Mouse (Mus musculus) spleen, adult 2 months (tissue): ENCODE data around the gene Tmcc1. TPM values are rescaled to one million over a fixed set of nuclear protein-coding genes. Genes with fewer than 3 reads are reported as not detected.

ENCODE experiments used
- DNase-seq, 2 experiments: peaks; one replicate each; pipeline versions ENCODE4 v3.0.0 to v3.0.0-alpha.2; 2012 to 2021; ENCODE audit warnings: low spot score in 2 of 2, low read depth in 1 of 2
- H3K27ac ChIP-seq: fragments of 200-500 bp; 2 replicates; pipeline ENCODE4 v1.5.1; 2012; ENCODE audit warnings: low read length, inconsistent platforms; ENCODE audit not compliant: insufficient read depth
- H3K27me3 ChIP-seq: fragments of 200-500 bp; 2 replicates; pipeline ENCODE4 v1.6.1; 2012; ENCODE audit warnings: mild to moderate bottlenecking, moderate library complexity, low read length, inconsistent platforms; ENCODE audit not compliant: control insufficient read depth, insufficient read depth
- H3K36me3 ChIP-seq: fragments of 200-500 bp; 2 replicates; pipeline ENCODE4 v1.6.1; 2012; ENCODE audit warnings: mild to moderate bottlenecking, low read length, inconsistent platforms; ENCODE audit not compliant: control insufficient read depth, insufficient read depth
- H3K4me1 ChIP-seq: fragments of 200-500 bp; 2 replicates; pipeline ENCODE4 v1.6.1; 2011; ENCODE audit warnings: inconsistent platforms; ENCODE audit not compliant: control insufficient read depth, insufficient read depth, insufficient read length
- H3K4me3 ChIP-seq: fragments of 200-500 bp; 2 replicates; pipeline ENCODE4 v1.5.1; 2011; ENCODE audit warnings: mild to moderate bottlenecking, inconsistent platforms; ENCODE audit not compliant: insufficient read depth, insufficient read length; ENCODE audit errors: extremely low read depth
- CTCF ChIP-seq: fragments of 200-500 bp; IDR thresholded peaks from 2 replicates; pipeline ENCODE4 v1.5.1; 2011; ENCODE audit warnings: mild to moderate bottlenecking, inconsistent platforms; ENCODE audit not compliant: insufficient read depth, insufficient read length, insufficient replicate concordance; ENCODE audit errors: extremely low read depth
- POLR2A ChIP-seq: fragments of 200-500 bp; IDR thresholded peaks from 2 replicates; pipeline ENCODE4 v1.6.1; 2011; ENCODE audit warnings: low read depth, low read length, inconsistent platforms
- WGBS: fragments of 180-500 bp; shearing (Covaris S2); methylation state at CpG from one replicate; pipeline ENCODE4 v1.1.7; 2018; 5-methylcytosine and 5-hydroxymethylcytosine counted together
- polyA plus RNA-seq: library from polyadenylated mRNA; depleted of rRNA; stranded (reverse); fragments of >200 nt; gene quantifications from 2 replicates; pipeline ENCODE4 v1.2.3, GENCODE M21; 2012

Gene Tmcc1
- polyA plus RNA-seq, 1 experiment: 7.6 TPM

- Histone ChIP-seq H3K4me3 (no peak overlapping the region), H3K27ac (peak overlapping the region; percentile 44; the same call in 1 of the 2 replicates), H3K27me3 (no peaks in the 10 kb centered on the region), H3K36me3 (no peaks in the 10 kb centered on the region), H3K4me1 (peaks cover 33% of the 10 kb centered on the region; the same call in 1 of the 2 replicates)
- 48% methylated on average over 12 of the region's 12 CpGs for WGBS
- DNase-seq: no peak
- no peak for TF ChIP-seq POLR2A
- no peak for TF ChIP-seq CTCF
Observed at GRCm38 (mm10) chr6:115986472-115987095, 206.7 kb downstream of the Tmcc1 start.

- TF ChIP-seq CTCF (no peak), POLR2A (no peak)
- H3K4me3 ChIP-seq: no peak overlapping the region
- DNase-seq: no peak
- WGBS: 77% methylated on average over 9 of the region's 9 CpGs
- peaks cover 33% of the 10 kb centered on the region; the same call in 1 of the 2 replicates for H3K4me1 ChIP-seq
- no peaks in the 10 kb centered on the region for H3K27me3 ChIP-seq
- no peaks in the 10 kb centered on the region for H3K36me3 ChIP-seq
- H3K27ac ChIP-seq: no peak overlapping the region
Observed at GRCm38 (mm10) chr6:115985622-115986021, 207.7 kb downstream of the Tmcc1 start.

DNA sequence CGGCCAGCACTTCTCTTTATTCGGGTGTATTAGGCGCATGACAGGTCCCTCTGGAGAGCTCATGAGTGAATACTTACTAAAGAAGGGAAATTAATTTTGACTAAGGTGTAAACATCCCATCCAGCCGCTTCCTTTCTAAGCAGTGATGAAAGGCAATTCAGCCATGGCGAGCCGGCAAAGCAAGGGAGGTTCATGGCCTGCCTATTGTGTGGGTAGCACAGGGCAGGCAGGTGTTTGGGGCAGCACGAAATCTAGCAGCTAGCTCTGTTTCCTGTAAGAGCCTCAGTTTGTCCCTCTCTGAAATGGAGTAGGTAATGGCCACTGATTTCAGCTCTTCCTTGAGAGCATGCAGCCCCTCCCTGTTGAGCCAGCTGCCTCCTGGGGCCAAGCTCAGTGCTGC, 208.7 kb downstream of the Tmcc1 start:
- TF ChIP-seq POLR2A (no peak), CTCF (no peak)
- Histone ChIP-seq H3K27ac (no peak overlapping the region), H3K4me3 (no peak overlapping the region), H3K27me3 (no peaks in the 10 kb centered on the region), H3K36me3 (no peaks in the 10 kb centered on the region), H3K4me1 (peaks cover 29% of the 10 kb centered on the region; the same call in 1 of the 2 replicates)
- no peak for DNase-seq
- 68% methylated on average over 7 of the region's 7 CpGs for WGBS

GRCm38 (mm10) chr6:115983306-115984038, 209.8 kb downstream of the Tmcc1 start:
- no peak for DNase-seq
- Histone ChIP-seq H3K4me3 (no peak overlapping the region), H3K27ac (peak overlapping the region; percentile 42), H3K27me3 (no peaks in the 10 kb centered on the region), H3K36me3 (no peaks in the 10 kb centered on the region), H3K4me1 (peaks cover 23% of the 10 kb centered on the region; the same call in 1 of the 2 replicates)
- no peak for TF ChIP-seq POLR2A
- no peak for TF ChIP-seq CTCF
- WGBS: 86% methylated on average over 12 of the region's 12 CpGs

DNA sequence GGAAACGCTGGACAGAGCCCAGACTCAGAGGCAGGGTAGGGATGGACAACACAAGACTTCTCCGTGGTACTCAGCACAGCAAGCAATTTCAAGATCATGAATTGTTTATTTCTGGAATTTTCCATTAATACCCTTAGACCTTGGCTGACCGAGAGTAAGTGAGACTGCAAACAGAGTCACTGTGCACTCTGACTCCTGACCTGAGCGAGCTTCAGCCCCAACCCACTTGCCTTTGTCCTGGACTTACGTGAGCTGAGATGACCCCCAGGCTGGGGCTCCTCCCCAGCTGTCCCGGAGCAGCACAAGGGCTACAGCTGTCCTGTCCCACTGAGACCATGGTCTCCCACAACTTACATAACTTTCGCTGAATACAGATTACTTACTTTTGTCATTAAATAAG, 210.4 kb downstream of the Tmcc1 start:
- WGBS: 78% methylated on average over 7 of the region's 7 CpGs
- H3K27ac ChIP-seq: peak overlapping the region; percentile 42

GRCm38 (mm10) chr6:115978596-115978995, 214.7 kb downstream of the Tmcc1 start:
- Histone ChIP-seq H3K4me3 (no peak overlapping the region), H3K4me1 (no peaks in the 10 kb centered on the region), H3K36me3 (no peaks in the 10 kb centered on the region), H3K27ac (no peak overlapping the region), H3K27me3 (no peaks in the 10 kb centered on the region)
- TF ChIP-seq CTCF (no peak), POLR2A (no peak)
- DNase-seq: no peak
- WGBS: 95% methylated on average over 8 of the region's 8 CpGs

More for the DNA sequence above, 210.4 kb downstream of the Tmcc1 start:
- Histone ChIP-seq H3K4me1 (peaks cover 23% of the 10 kb centered on the region; the same call in 1 of the 2 replicates), H3K4me3 (no peak overlapping the region), H3K36me3 (no peaks in the 10 kb centered on the region), H3K27me3 (no peaks in the 10 kb centered on the region)
- DNase-seq: no peak
- no peak for TF ChIP-seq CTCF
- no peak for TF ChIP-seq POLR2A

DNA sequence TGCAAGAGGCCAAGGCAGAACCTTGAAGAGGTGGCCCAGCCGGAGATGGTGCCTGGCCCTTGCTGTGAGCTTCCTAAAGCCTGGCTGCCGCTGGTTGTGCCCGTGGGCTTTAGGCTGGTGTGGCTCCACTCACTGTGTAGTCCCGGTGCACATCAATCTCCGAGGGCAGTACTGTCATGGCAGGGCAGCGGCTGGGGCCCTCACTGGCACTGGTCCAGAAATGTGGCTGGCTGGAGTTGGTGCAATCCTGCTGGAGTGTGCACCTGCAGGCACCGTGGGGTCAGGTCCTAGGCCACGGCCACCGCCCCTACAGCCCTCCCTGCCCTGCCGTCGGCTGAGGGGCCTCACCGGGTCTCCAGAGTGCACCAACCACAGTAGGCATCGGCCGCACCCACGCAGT, 215.5 kb downstream of the Tmcc1 start:
- Histone ChIP-seq H3K4me1 (peaks cover 4% of the 10 kb centered on the region; the same call in 1 of the 2 replicates), H3K36me3 (no peaks in the 10 kb centered on the region), H3K4me3 (no peak overlapping the region), H3K27ac (no peak overlapping the region), H3K27me3 (no peaks in the 10 kb centered on the region)
- no peak for DNase-seq
- 85% methylated on average over 15 of the region's 15 CpGs for WGBS
- TF ChIP-seq POLR2A: no peak
- TF ChIP-seq CTCF: no peak
